Mouse (Mus musculus): Measurements from ENCODE around the gene Taf1d. TPM values are rescaled to one million over a fixed set of nuclear protein-coding genes. Genes with fewer than 3 reads are reported as not detected.
"Not testable (repeated sequence)": the region's sequence is repeated elsewhere in the genome, so short reads cannot be mapped to it uniquely, and the experiment has no call there.

The Taf1d gene
- 317 and 336 TPM in 2 replicates for total RNA-seq (2017)

GRCm38 (mm10) chr9:15305503-15306397 is at the start of gene Taf1d:
Gene Taf1d, plus strand, starts transcription at chr9:15306214.
- peak; percentile 96 for ATAC-seq (ENCODE audit: extremely low read depth, insufficient number of reproducible peaks, low FRiP score, poor library complexity, severe bottlenecking)

- ATAC-seq (ENCODE audit: extremely low read depth, insufficient number of reproducible peaks, low FRiP score, poor library complexity, severe bottlenecking), result no peak
Measured at GRCm38 (mm10) chr9:15256214-15256613, 49.8 kb upstream of the Taf1d start.

DNA sequence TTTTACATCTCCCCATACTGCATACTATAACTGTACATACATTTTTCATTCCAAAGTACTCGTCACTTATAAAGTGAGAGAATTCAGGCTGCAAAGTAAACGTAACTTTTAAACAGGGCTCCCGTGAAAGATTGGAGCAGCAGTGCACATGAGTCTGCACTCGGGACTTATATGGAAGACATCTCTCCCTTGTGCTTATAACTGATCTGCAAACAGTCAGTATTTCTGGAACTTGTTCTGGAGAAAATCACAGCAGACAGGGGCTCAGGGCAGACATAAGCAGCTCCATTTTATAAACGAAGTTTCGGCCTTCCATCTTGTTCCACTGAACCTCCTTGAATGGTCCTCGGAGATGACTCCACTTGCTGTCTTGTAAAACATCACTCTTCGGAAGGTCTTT is 44.0 kb upstream of the Taf1d start:
- ATAC-seq (ENCODE audit: extremely low read depth, insufficient number of reproducible peaks, low FRiP score, poor library complexity, severe bottlenecking), result no peak

GRCm38 (mm10) chr9:15263487-15263886 is 42.5 kb upstream of the Taf1d start:
- ATAC-seq (ENCODE audit: extremely low read depth, insufficient number of reproducible peaks, low FRiP score, poor library complexity, severe bottlenecking), result no peak

DNA sequence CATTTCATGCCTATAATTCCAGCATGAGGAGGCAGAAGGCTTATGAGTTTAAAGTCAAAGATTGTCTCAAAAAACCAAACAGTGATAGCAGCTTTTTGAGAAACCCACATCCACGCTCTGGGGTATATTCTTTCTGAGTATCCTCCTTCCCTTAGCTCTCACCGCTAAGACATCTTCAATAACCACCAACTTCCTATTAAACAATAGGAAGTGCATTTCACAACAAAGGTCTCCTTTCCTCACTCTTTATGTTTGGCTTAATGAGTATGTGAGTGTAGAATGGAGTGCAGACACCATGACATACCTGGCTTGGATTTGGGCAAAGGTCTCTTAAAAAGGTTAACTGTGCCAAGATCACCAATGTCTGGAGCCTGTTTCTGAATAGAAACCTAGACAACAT is 32.0 kb upstream of the Taf1d start:
- ATAC-seq (ENCODE audit: extremely low read depth, insufficient number of reproducible peaks, low FRiP score, poor library complexity, severe bottlenecking), result no peak

DNA sequence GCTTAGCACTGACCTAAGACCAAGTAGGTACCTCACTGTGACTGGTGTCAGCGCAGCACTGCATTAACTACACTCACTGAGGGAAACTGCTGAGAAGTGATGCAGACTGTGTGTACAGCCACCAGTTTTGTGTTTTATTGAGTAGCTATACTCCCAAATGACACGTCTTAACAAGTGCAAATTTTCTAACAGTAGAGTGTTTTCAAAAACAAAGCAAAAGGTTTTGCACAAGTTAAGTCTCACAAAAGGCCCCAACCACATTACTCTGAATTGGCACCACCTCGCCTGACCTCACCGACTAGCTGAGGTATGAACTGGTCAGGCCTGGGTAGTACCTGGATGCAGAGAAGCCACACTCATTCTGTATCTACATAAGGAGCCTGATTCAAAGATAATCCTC is 29.2 kb upstream of the Taf1d start:
- ATAC-seq (ENCODE audit: extremely low read depth, insufficient number of reproducible peaks, low FRiP score, poor library complexity, severe bottlenecking), result no peak

GRCm38 (mm10) chr9:15278343-15278742 is 27.7 kb upstream of the Taf1d start:
- no peak for ATAC-seq (ENCODE audit: extremely low read depth, insufficient number of reproducible peaks, low FRiP score, poor library complexity, severe bottlenecking)

GRCm38 (mm10) chr9:15279139-15279648 is 26.8 kb upstream of the Taf1d start:
- ATAC-seq (ENCODE audit: extremely low read depth, insufficient number of reproducible peaks, low FRiP score, poor library complexity, severe bottlenecking), result no peak

DNA sequence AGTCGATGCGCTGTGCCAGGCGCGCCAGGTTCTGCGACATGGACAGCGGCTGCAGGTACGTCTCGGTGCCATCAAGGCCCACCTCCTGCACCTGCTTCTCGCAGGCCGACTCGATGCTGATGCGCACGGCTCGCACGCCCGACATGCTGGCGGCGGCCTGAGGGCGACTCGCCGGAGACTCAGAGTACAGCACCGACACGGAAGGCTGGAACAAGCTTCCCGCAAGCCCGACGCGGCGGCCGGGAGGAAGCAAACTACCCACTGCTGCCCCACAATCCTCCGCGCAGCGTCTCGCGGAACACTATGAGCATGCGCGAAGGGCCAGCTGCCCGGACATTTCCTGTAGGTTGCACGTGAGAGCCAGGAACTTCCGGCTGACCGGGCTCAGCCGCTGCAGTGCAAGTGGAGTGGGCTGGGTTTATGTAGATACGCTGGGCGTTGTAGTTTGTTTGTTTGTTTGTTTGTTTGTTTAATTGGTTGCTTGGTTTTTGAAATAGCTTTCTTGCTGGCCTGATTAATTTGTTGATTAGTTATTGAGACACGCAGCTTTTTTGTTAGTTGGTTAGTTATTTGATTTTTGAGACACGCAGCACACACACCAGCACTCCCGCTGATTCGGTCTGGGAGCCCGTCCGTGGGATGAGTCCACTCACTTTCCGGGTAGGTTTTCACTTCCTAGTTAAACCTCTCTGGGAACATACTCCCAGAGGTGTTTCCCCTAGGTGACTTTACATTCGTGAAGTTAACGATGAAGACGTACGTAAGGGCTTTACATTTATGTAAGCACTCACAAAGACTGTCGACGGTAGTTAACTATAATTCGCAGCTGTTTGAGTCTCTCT is 26.1 kb upstream of the Taf1d start, which contains the start of gene Med17:
Gene Med17 (minus strand): TSS at position 283 of the 842 bp plus-strand sequence.
- peak; percentile 98 for ATAC-seq (ENCODE audit: extremely low read depth, insufficient number of reproducible peaks, low FRiP score, poor library complexity, severe bottlenecking)

GRCm38 (mm10) chr9:15280491-15280879 is 25.5 kb upstream of the Taf1d start:
- no peak for ATAC-seq (ENCODE audit: extremely low read depth, insufficient number of reproducible peaks, low FRiP score, poor library complexity, severe bottlenecking)

- 0 out of 2 replicates have a peak, but pooled peaks have one; percentile 39 for ATAC-seq (ENCODE audit: extremely low read depth, insufficient number of reproducible peaks, low FRiP score, poor library complexity, severe bottlenecking)
Measured at GRCm38 (mm10) chr9:15285443-15285842, 20.6 kb upstream of the Taf1d start.

DNA sequence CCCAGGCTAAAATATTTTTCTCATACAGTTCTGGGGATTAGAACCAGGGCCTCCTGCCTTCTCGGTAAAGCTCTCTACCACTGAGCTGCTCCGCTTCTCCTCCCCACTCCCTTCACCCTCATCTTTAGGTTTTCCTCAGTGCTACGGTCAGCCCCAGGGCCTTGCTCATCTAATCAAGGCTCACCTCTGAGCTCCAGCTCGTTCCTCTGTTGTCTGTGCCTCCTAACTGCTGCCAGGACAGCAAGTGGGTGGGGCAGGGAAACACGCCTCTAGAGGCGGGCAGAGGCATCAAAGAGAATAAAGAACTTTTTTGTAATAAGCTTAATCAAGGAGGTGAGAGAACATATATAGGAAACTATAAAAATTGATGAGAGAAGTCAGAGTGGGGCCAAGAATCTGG is 18.2 kb upstream of the Taf1d start:
- no peak for ATAC-seq (ENCODE audit: extremely low read depth, insufficient number of reproducible peaks, low FRiP score, poor library complexity, severe bottlenecking)

- no peak for ATAC-seq (ENCODE audit: extremely low read depth, insufficient number of reproducible peaks, low FRiP score, poor library complexity, severe bottlenecking)
Measured at GRCm38 (mm10) chr9:15288402-15288801, 17.6 kb upstream of the Taf1d start.

DNA sequence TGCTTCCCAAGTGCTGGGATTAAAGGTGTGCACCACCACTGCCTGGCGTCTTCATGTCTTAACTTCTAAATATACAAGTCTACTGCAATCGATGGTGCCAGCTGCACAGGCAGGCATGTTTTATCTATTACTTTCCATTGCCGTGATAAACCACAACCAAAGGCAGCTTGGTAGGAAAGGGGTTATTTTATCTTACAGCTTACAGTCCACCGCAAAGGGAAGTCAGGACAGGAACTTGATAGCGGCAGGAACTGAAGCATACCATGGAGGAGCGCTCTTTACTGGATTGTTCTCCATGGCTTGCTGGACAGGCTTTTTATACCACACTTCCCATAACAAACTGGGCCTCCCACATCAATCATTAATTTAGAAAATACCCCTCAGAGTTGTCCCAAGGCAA is 16.8 kb upstream of the Taf1d start:
- no peak for ATAC-seq (ENCODE audit: extremely low read depth, insufficient number of reproducible peaks, low FRiP score, poor library complexity, severe bottlenecking)

DNA sequence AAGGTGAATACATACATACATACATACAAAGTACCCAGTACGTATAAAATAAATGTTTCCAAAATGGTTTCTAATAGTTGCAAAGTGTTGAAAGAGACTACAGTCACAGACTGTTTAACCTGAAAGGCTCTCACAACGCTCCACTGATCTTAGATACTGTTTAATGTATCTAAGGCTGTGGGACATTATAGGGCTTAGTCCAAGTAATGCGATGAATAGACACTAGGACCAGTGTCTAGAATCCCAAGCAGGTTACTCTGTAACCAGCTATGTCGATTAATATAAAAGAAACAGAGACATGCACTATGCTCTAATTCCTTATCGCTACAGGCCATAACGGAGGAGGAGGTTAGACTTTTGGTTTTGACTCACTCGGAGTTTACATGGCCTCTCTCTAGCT is 8.9 kb upstream of the Taf1d start:
- ATAC-seq (ENCODE audit: extremely low read depth, insufficient number of reproducible peaks, low FRiP score, poor library complexity, severe bottlenecking), result no peak

- ATAC-seq (ENCODE audit: extremely low read depth, insufficient number of reproducible peaks, low FRiP score, poor library complexity, severe bottlenecking), result no peak
Measured at GRCm38 (mm10) chr9:15298451-15298850, 7.6 kb upstream of the Taf1d start.

DNA sequence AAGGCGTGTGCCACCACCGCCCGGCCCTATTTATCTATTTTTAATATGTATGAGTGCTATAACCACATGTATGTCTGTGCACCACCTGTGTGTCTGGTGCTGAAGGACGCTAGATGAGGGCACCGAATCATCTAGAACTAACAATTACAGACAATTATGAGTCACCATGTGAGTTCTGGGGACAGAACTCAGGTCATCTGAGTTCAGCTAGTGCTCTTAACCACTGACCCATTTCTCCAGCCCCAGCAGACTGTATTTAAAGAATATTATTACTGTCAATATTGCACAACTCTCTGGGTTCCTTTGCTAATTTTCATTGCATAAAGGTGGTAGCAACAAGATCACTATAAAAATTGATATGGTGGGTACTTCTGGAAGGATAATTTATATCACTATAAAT is 6.0 kb upstream of the Taf1d start:
- no peak for ATAC-seq (ENCODE audit: extremely low read depth, insufficient number of reproducible peaks, low FRiP score, poor library complexity, severe bottlenecking)

DNA sequence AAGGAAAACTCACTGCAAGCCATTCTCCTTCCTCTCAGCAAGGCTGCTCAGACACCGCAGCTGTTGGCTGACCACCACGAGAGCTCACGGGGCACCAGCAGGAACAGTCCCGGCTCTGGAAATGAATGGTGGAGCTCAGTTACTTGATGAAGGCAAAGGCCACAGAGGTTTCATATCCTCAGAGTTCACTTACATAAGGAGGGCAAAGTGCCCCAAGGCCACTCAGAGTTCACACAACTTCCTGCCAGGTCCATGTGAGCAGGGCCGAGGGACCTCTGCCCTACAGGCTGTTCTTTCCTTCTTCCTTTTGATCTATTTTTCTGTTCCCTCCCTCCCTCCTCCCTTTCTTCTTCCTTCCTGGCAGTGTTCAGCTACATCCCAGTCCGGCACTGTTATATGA is 4.6 kb upstream of the Taf1d start:
- no peak for ATAC-seq (ENCODE audit: extremely low read depth, insufficient number of reproducible peaks, low FRiP score, poor library complexity, severe bottlenecking)

DNA sequence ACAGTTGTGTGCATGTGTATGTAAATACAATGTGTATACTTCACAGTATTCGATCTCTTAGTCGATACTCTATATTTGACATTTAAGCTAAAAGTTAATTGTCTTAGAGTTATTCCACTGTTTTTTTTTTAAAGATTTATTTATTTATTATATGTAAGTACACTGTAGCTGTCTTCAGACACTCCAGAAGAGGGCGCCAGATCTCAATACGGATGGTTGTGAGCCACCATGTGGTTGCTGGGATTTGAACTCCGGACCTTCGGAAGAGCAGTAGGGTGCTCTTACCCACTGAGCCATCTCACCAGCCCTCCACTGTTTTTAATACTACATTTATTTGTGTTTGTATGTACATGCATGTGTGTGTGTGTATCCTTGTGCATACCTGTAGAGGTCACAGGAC is 4.0 kb upstream of the Taf1d start:
- ATAC-seq (ENCODE audit: extremely low read depth, insufficient number of reproducible peaks, low FRiP score, poor library complexity, severe bottlenecking), result not testable (repeated sequence)

DNA sequence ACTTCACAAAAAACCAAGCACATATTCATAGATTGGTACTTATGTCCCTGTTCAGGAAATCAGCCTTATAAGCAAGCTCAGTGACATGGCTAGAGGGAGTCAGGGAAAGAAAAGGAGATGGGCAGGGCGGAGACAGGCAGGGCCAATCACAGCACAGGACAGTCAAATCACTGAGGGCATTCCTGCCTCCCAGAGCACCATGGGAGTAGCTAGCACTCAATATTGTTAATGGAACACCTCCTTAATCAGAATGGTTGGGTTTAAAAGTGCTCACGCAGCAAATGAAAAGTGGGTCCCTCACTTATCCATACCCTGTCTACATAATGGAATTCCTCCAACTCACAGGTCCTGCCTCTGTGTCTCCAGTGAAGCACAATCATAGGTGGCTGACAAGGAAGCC is 3.1 kb upstream of the Taf1d start:
- no peak for ATAC-seq (ENCODE audit: extremely low read depth, insufficient number of reproducible peaks, low FRiP score, poor library complexity, severe bottlenecking)

All from neutrophil, adult 5-6 weeks (primary cell).